Mouse (Mus musculus) forebrain, postnatal 0 days (tissue): ENCODE data around the gene Ppp2r3a. TPM values are rescaled to one million over a fixed set of nuclear protein-coding genes. Genes with fewer than 3 reads are reported as not detected.
A peak's percentile ranks its signal among the peaks of the same experiment; 100 is the strongest.

Experiments used
- ATAC-seq: fragments of 200-750 bp; cut with Nextera tagmentation; 2 replicates; pipeline ENCODE4 v1.8.0; 2017; ENCODE audit warnings: mild to moderate bottlenecking, moderate library complexity
- DNase-seq: peaks from one replicate; pipeline ENCODE4 v3.0.0-alpha.2; 2015
- H3K27ac ChIP-seq: fragments of 300-500 bp; sonication (generic); 2 replicates; pipeline ENCODE4 v1.5.1; 2014; ENCODE audit warnings: low read depth, mild to moderate bottlenecking, antibody characterized with exemption, low read length, moderate library complexity, mixed read lengths
- H3K27me3 ChIP-seq: fragments of 300-500 bp; sonication (generic); 2 replicates; pipeline ENCODE4 v1.6.1; 2014; ENCODE audit warnings: mild to moderate bottlenecking, low read length, mixed read lengths; ENCODE audit not compliant: insufficient read depth
- H3K36me3 ChIP-seq: fragments of 300-500 bp; sonication (generic); 2 replicates; pipeline ENCODE4 v1.6.1; 2014; ENCODE audit warnings: mild to moderate bottlenecking, moderate library complexity; ENCODE audit not compliant: insufficient read depth
- H3K4me1 ChIP-seq: fragments of 300-500 bp; sonication (generic); 2 replicates; pipeline ENCODE4 v1.6.1; 2014; ENCODE audit warnings: antibody characterized with exemption; ENCODE audit not compliant: insufficient read depth
- H3K4me2 ChIP-seq: fragments of 300-500 bp; sonication (generic); 2 replicates; pipeline ENCODE4 v1.6.1; 2014; ENCODE audit warnings: low read depth, mild to moderate bottlenecking, moderate library complexity
- H3K4me3 ChIP-seq: fragments of 300-500 bp; sonication (generic); 2 replicates; pipeline ENCODE4 v1.5.1; 2014; ENCODE audit warnings: low read depth, low read length, mixed read lengths
- H3K9ac ChIP-seq: fragments of 300-500 bp; sonication (generic); 2 replicates; pipeline ENCODE4 v1.6.1; 2014; ENCODE audit warnings: mild to moderate bottlenecking
- H3K9me3 ChIP-seq: fragments of 300-500 bp; sonication (generic); 2 replicates; pipeline ENCODE4 v1.6.1; 2016; ENCODE audit warnings: low read length
- CTCF ChIP-seq: sonication (generic); IDR thresholded peaks from 2 replicates; pipeline ENCODE4 v1.5.1; 2016; ENCODE audit warnings: antibody characterized with exemption, control low read depth, low read depth
- WGBS: fragments of 180-500 bp; shearing (Covaris S2); extraction: QIAGEN DNeasy Blood & Tissue Kit; methylation state at CpG from one replicate; pipeline ENCODE4 v1.1.7; 2014; 5-methylcytosine and 5-hydroxymethylcytosine counted together
- polyA plus RNA-seq: library from polyadenylated mRNA; unstranded; fragments of >200 nt; fragmentation: Nextera tagmentation; extraction: Ambion mirVana; gene quantifications from 2 replicates; pipeline ENCODE4 v1.2.1, GENCODE M21; 2015
- total RNA-seq: library from RNA; depleted of rRNA; stranded (reverse); fragments of >200 nt; gene quantifications from 2 replicates; pipeline ENCODE4 v1.2.3, GENCODE M21; 2014

Gene Ppp2r3a
- total and polyA plus RNA-seq, 2 experiments from 2014 or later = 16.8 to 45.5 TPM

DNA sequence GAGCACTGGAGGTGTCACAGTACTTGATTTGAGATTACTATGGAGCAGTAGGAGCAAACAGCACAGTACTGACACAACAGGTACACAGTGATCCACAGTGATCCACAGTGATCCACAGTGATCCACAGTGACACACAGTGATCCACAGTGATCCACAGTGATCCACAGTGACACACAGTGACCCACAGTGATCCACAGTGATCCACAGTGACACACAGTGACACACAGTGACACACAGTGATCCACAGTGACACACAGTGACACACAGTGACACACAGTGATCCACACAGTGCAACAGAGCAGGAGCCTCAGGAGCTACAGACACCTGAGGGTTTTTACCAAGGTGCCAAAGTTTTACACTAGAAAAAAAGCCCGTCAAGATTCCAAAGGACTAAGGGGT, 154.1 kb downstream of the Ppp2r3a start:
- H3K27ac ChIP-seq = no peak overlapping the region
- no peaks in the 10 kb centered on the region for H3K4me1 ChIP-seq
- H3K4me2 ChIP-seq = no peak overlapping the region
- ATAC-seq = no peak
- no peak for TF ChIP-seq CTCF
- no peak for DNase-seq
- WGBS = 79% methylated on average over 1 of the region's 1 CpGs
- H3K9me3 ChIP-seq = no peaks in the 10 kb centered on the region
- H3K9ac ChIP-seq = no peak overlapping the region
- peaks cover 12% of the 10 kb centered on the region for H3K36me3 ChIP-seq
- no peaks in the 10 kb centered on the region for H3K27me3 ChIP-seq
- H3K4me3 ChIP-seq = no peak overlapping the region

DNA sequence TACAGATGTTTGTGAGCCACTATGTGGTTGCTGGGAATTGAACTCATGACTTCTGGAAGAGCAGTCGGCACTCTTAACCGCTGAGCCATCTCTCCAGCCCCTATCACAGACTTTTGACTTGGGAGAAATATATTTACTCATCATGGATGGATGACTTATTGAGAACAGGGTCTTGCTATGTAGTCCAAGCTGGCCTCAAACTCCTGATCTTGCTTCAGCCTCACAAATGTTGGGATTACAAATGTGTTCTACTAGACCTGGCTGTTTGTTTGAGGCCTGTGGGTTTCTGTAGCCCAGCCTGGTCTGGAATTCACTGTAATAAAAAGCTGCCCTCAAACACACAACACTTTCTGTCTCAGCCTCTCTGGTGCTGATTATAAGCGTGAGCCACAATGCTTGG, 155.1 kb downstream of the Ppp2r3a start:
- WGBS = 96% methylated on average over 3 of the region's 3 CpGs
- no peaks in the 10 kb centered on the region for H3K9me3 ChIP-seq
- no peaks in the 10 kb centered on the region for H3K27me3 ChIP-seq
- no peak for TF ChIP-seq CTCF
- H3K27ac ChIP-seq = no peak overlapping the region
- H3K4me1 ChIP-seq = no peaks in the 10 kb centered on the region
- H3K9ac ChIP-seq = no peak overlapping the region
- H3K36me3 ChIP-seq = 0 out of 2 replicates have a peak, but pooled peaks cover 7% of the 10 kb centered on the region
- no peak overlapping the region for H3K4me3 ChIP-seq
- no peak overlapping the region for H3K4me2 ChIP-seq
- ATAC-seq (no peak), DNase-seq (no peak)

DNA sequence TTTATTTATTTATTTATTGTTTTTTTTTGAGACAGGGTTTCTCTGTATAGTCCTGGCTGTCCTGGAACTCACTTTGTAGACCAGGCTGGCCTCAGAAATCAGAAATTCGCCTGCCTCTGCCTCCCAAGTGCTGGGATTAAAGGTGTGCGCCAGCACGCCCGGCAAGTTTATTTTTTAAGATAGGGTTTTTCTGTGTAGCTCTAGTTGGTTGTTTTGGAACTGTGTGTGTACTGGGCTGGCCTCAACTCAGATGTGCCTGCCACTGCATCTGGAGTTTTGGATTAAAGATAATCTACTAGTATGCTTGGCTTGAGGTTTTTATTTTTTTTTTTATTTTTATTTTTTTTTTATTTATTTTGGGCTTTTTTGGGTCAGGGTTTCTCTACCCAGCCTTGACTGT, 156.2 kb downstream of the Ppp2r3a start:
- no peak for ATAC-seq
- H3K27ac ChIP-seq = no peak overlapping the region
- no peak overlapping the region for H3K4me2 ChIP-seq
- H3K9me3 ChIP-seq = no peaks in the 10 kb centered on the region
- no peaks in the 10 kb centered on the region for H3K4me1 ChIP-seq
- H3K9ac ChIP-seq = no peak overlapping the region
- H3K36me3 ChIP-seq = 0 out of 2 replicates have a peak, but pooled peaks cover under 1% of the 10 kb centered on the region
- no peak for TF ChIP-seq CTCF
- H3K27me3 ChIP-seq = no peaks in the 10 kb centered on the region
- no peak overlapping the region for H3K4me3 ChIP-seq
- 96% methylated on average over 4 of the region's 4 CpGs for WGBS
- no peak for DNase-seq

DNA sequence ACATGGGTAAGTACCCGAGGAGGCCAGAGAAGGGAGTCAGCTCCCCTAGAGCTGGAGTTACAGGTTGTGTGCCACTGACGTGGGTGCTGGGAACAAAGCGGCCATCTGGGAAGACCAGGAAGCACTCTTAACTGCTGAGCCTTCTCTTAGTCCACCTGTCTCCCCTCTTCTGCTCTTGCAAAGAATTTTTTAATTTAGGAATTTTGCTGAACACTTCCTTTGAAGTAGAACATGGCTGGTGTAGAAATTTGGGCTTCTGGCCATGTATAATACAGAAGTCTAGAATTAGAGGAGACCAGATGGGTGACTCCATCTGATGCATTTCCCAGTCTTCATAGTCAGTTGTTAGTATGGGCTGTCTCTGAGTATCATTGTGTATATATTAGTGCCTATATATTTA, 167.9 kb downstream of the Ppp2r3a start:
- Histone ChIP-seq H3K4me3 (no peak overlapping the region), H3K9me3 (no peaks in the 10 kb centered on the region), H3K36me3 (no peaks in the 10 kb centered on the region), H3K9ac (no peak overlapping the region), H3K4me1 (peaks cover 13% of the 10 kb centered on the region), H3K27ac (no peak overlapping the region), H3K4me2 (no peak overlapping the region), H3K27me3 (no peaks in the 10 kb centered on the region)
- peak; percentile 67 for DNase-seq
- WGBS = 75% methylated on average over 3 of the region's 3 CpGs
- TF ChIP-seq CTCF = no peak
- peak; percentile 68 for ATAC-seq

DNA sequence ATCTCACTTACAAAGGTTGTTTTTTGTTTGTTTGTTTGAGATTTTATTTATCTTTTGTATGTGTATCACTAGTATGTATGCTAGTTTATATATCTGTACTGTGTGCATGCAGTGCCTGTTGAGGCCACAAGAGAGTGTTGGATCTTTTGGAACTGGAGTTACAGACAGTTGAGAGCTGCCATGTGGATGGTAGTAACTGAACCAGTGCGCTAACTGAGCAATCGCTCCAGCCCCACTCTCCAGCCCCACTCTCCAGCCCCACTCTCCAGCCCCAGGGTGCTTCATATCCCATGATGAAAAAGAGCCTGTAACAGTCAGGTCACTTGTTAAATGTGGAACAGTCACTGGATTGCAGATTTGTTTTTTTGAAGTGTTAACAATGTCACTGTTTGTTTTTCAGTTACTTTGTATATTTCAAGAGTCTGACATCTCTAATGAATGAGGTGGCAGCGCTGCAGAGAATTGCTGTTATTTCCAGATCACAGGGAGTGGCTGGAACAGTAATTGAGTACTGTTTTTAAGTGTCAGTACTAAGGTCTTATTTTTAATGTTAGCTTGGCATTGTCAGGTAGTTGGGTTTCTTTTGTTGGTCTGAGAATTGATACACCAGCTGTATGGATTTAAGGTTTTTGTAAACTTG, 171.4 kb downstream of the Ppp2r3a start:
- peak; percentile 29; the same call in 1 of the 2 replicates for TF ChIP-seq CTCF
- Histone ChIP-seq H3K27ac (no peak overlapping the region), H3K4me2 (0 out of 2 replicates have a peak overlapping the region, but pooled peaks have one; percentile 87), H3K9me3 (no peaks in the 10 kb centered on the region), H3K27me3 (no peaks in the 10 kb centered on the region), H3K9ac (no peak overlapping the region), H3K36me3 (no peaks in the 10 kb centered on the region), H3K4me3 (no peak overlapping the region), H3K4me1 (peaks cover 25% of the 10 kb centered on the region)
- DNase-seq (no peak), ATAC-seq (peak; percentile 42; the same call in 1 of the 2 replicates)
- WGBS = 49% methylated on average over 3 of the region's 3 CpGs

DNA sequence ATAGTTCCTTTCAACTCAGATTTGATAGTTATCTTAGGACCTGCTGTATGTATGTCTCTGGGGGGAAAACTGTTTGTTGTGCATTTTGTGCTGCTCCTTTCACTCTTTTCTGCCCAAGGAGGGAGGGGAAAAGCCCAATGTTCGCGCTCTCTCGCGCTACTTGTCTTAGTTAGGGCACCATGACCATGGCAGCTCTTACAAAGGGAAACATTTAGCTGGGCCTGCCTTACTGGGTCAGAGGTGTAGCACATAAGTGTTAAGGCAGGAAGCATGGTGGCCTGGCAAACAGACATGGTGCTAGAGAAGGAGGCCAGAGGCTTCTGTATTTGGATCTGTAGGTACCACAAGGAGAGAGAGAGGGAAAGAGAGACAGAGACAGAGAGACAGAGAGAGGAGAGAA, 173.0 kb downstream of the Ppp2r3a start:
- DNase-seq (no peak), ATAC-seq (no peak)
- WGBS = 48% methylated on average over 4 of the region's 4 CpGs
- H3K9me3 ChIP-seq = no peaks in the 10 kb centered on the region
- peak overlapping the region; percentile 98 for H3K4me3 ChIP-seq
- peaks cover 25% of the 10 kb centered on the region for H3K4me1 ChIP-seq
- H3K4me2 ChIP-seq = peak overlapping the region; percentile 87
- H3K36me3 ChIP-seq = no peaks in the 10 kb centered on the region
- no peak for TF ChIP-seq CTCF
- no peaks in the 10 kb centered on the region for H3K27me3 ChIP-seq
- H3K27ac ChIP-seq = no peak overlapping the region
- no peak overlapping the region for H3K9ac ChIP-seq

DNA sequence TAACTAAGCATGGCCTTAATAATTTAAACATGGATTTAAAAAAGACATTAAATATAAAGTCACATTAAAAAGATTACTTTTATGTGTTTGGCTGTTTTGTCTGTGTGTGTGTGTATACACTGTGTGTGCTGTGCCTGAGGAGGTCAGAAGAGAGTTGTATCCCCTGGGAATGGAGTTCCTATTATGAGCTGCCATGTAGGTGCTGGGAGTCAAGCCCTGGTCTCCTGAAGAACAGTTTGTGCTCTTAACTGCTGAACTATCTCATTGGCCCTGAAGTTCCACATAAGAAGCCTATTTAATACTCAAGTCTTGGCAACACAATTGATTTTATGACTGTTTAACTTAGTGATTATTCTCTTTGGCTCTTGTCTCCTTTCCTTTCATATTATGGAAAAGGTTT, 174.1 kb downstream of the Ppp2r3a start:
- Histone ChIP-seq H3K4me2 (peak overlapping the region; percentile 87), H3K27me3 (no peaks in the 10 kb centered on the region), H3K9ac (peak overlapping the region; percentile 100), H3K36me3 (no peaks in the 10 kb centered on the region), H3K27ac (no peak overlapping the region), H3K4me1 (peaks cover 30% of the 10 kb centered on the region), H3K4me3 (peak overlapping the region; percentile 98), H3K9me3 (no peaks in the 10 kb centered on the region)
- no peak for ATAC-seq
- TF ChIP-seq CTCF = no peak
- no peak for DNase-seq
